Mouse (Mus musculus): Measurements from ENCODE around the gene Maml2.

Maml2 gene

GRCm38 (mm10) chr9:13581184-13581583 is 283.4 kb downstream of the Maml2 start:
- no peak for DNase-seq

DNA sequence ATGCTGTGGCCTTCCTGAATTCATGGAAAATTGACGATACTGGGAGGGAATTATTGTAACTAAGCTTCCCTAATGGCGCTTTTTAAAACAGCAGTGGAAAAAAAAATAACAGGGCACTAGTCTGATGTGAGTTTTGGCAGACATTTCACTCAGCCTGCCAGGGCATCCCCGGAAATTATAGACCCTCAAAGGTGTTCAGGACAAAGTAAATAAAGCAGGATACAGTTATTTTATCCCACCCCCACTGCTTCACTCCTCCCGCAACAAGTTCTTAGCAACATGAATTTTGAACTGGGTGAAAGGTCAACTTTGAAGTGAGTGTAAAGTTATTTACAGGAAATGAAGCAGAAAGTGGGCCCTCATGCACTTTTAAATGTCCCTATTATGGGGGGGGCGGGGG is 286.2 kb downstream of the Maml2 start:
- DNase-seq, result no peak

DNA sequence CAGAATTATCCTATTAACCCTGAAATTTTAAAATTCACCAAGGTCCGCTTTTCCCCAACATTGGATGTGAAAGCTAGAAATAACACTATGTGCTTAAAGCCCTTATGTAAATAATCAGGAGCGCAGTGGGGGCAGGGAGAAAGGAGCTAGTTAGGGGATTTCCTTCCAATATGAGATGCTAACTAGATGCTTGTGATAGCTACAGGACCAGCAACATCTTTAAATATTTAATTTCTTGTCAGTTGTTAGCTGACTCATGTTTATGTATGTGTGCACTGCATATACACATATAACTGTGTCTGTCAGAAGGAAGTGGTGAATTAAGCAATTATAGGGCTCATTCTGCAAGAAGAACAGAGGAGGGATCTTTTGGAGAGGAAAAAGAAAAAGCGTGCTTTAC is 286.7 kb downstream of the Maml2 start:
- DNase-seq, result no peak

- DNase-seq, result peak; percentile 24 to 36
Observed at GRCm38 (mm10) chr9:13587085-13587933, 289.6 kb downstream of the Maml2 start.

- DNase-seq, result no peak
Observed at GRCm38 (mm10) chr9:13588786-13589185, 291.0 kb downstream of the Maml2 start.

GRCm38 (mm10) chr9:13592701-13593100 is 294.9 kb downstream of the Maml2 start:
- no peak for DNase-seq

GRCm38 (mm10) chr9:13597736-13598135 is 300.0 kb downstream of the Maml2 start:
- no peak for DNase-seq

GRCm38 (mm10) chr9:13598596-13599333 is 301.0 kb downstream of the Maml2 start:
- no peak for DNase-seq

- no peak for DNase-seq
Observed at GRCm38 (mm10) chr9:13599334-13599614, 301.5 kb downstream of the Maml2 start.

GRCm38 (mm10) chr9:13599800-13600199 is 302.0 kb downstream of the Maml2 start:
- no peak for DNase-seq

GRCm38 (mm10) chr9:13601729-13602128 is 304.0 kb downstream of the Maml2 start:
- no peak for DNase-seq

- no peak for DNase-seq
Observed at GRCm38 (mm10) chr9:13603533-13604143, 305.9 kb downstream of the Maml2 start.

DNA sequence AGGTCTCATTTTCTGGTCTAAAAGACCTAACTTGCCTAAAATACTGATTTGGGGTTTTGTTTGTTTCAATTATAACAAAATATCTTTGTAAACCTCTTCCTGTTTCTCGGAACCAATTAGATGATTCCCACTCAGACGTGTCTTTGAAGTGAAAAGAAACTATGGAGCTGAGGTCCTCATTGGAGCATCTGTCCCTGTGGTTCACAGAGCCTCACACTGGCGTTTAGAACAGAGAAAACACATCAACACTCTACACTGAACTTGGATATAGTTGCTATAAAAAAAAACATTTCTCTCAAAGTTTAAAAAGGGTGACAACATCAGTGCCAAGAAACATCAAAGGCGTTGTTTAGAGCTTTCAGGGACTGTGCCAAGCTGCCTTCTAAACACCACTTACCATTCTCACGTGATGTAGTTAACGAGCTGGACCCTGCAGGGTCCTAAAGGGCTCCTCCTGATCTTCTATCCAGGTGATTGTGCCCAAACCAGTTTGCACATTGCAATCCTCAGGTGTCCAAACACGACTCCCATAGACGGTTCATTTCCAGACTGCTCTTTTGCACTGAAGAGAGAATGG is 309.9 kb downstream of the Maml2 start:
- no peak for DNase-seq

DNA sequence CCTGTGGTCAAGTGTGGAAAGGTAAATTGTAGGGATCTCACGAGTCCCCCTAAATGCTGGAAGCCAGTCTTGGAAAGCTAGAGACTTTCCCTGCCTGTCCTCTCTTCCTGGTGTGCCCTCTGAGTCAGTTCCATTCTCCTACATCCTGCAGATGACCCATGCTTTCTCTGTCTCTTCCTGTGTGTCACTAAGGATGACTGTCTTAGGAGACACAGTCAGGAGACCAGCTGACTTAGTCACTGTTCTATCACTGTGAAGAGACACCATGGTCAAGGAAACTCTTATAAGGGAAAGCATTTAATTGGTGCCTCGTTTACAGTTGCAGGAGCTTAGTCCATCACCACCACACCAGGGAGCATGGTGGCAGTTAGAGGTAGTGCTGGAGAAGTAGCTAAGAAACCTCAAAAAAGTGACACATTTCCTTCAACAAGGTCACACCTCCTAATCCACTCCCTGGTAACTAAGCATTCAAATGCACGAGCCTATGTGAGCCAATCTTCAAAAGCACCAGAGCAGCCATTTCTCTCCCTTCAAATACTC is 310.8 kb downstream of the Maml2 start:
- no peak for DNase-seq

DNA sequence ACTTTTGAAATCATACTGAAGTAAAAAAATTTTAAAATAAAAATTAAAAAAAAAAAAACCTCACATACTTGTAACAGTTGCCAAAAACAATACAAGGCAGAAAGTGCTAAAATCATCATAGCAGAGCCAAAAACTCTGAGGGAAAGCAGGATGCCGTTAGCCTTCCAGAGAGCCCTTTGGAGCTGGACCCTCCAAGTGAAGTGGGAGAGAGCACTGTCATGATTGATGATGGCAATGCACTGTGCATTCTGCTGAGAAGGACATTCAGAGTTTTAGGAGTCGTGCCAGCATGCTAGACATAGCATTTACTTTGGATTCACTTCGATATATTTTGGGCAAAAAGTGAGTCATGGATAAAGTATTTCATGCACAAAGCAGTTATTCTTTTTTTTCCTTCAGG is 313.8 kb downstream of the Maml2 start:
- no peak for DNase-seq

GRCm38 (mm10) chr9:13612371-13612770 is 314.6 kb downstream of the Maml2 start:
- no peak for DNase-seq

GRCm38 (mm10) chr9:13613325-13614268 is 315.8 kb downstream of the Maml2 start:
- DNase-seq, result no peak

DNA sequence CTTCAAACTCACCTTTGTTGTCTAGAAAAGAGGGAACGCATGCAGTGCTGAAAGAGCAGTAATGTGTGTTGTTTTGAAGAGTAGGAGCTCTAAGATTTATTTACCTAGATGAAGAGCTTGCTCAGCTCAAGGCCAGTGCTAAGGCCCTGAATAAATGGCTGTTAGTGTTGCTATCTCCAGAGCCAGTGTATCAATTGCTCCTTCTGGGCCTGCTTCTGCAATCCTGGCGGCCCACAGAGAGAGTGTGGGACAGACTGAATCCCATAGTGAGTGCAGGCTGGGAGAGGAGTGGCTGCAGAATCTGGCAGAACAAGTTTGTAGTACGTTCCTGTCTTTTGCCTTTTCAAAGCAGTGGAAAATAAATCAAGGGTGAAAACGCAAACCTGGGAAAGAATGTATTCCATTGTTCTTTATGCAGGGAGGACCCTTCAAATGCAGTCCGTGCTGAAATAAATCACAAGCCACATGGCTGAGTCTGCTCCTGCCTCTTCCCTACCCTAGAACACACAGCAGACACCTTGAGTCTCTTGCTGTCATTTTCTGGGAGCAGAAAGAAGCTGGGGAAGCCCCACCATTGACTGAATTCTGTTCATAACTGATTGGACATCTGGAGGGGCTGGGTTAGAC is 318.7 kb downstream of the Maml2 start:
- no peak for DNase-seq

DNA sequence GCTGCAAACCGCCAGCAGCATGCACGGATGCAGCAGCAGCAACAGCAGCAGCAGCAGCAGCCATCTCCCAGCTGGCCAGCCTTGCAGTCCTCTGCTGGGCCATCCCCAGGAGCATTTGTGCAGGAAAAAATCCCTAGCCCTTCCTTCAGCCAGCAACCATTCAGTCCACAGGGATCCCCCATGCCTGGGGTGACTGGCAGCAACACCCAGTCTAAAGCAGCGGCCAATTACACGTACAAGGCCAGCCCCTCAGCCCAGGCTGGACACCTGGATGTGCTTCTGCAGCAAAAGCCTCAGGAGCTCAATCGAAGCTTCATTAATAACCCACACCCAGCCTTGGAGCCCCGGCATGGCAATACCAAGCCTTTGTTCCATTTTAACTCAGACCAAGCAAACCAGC is 323.0 kb downstream of the Maml2 start:
- DNase-seq, result no peak

DNA sequence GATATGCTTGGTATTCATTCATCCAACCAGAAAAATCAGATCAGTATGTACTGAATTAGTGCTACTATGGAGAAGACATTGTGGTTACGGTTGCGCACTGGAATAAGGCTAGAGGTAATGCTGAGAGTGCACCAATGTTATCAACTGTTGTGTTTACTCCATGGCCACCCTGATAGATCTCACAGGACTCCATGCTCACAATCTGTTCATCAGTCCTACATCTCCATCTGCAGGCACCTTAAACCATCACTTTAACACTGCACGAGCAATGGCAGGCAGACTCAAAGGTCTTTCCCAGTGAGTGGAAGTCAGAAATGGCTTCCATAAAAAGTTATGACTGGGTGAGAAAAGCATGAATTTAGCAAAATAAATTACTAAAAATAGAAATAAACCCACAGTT is 324.2 kb downstream of the Maml2 start:
- no peak for DNase-seq

- DNase-seq, result no peak
Observed at GRCm38 (mm10) chr9:13622426-13622825, 324.7 kb downstream of the Maml2 start.

Data from spleen, adult 18-20 months (tissue).